In genomic region chr10:128773685-128774084, GRCm38 (mm10) we compare ENCODE assay signal across 13 mouse cellular contexts. TPM values are rescaled to one million over a fixed set of nuclear protein-coding genes. Genes with fewer than 3 reads are reported as not detected.
DNase-seq lines count a peak whose midpoint lies in the region; ATAC-seq and TF ChIP-seq lines count a peak whose summit lies in the region.
"Had no signal": no experiment of that assay in that cellular context is flagged by ENCODE, and none has a peak within 500 bp of the region (broad histone marks: within the 10 kb centered on the region; RNA-seq: fewer than 3 reads in every experiment).

No protein-coding gene starts in this region.

- DNase-seq in embryo, embryonic 10 days (ENCODE audit: low spot score), result peak; percentile 21
- no peak for DNase-seq in embryo, embryonic 9.5 days (ENCODE audit: extremely low spot score)
- no peak for DNase-seq in liver, embryonic 11.5 days (ENCODE audit: low spot score)
- no peak for DNase-seq in liver
- no peak for DNase-seq in Patski (ENCODE audit: low read depth, low spot score)
- DNase-seq in spleen, postnatal 14 days (ENCODE audit: low spot score in 2 of 2), result no peak
- no peak for DNase-seq in hindbrain, embryonic 10.5 days (ENCODE audit: low spot score)
- DNase-seq: adrenal gland, postnatal 10 days; cerebellum, adult 18-20 months; liver, embryonic 13.5 days had no signal

- H3K27me3 ChIP-seq in liver, embryonic 11.5 days (replicated peaks; ENCODE audit: control insufficient read depth, insufficient read depth, low read length), result no peaks in the 10 kb centered on the region
- H3K27me3 ChIP-seq in Patski, result no peaks in the 10 kb centered on the region
- no peaks in the 10 kb centered on the region for H3K27me3 ChIP-seq in hindbrain, embryonic 10.5 days (ENCODE audit: insufficient read depth, poor library complexity, severe bottlenecking)
- H3K27me3 ChIP-seq: hindbrain, embryonic 15.5 days; liver, embryonic 13.5 days had no signal

- POLR2A ChIA-PET in Patski (lab: Charles Lee), result interaction anchor here (0.7 kb wide), 1 partner anchor 171 kb away, joined by 3 read pairs; no protein-coding TSS in a partner anchor

- CTCF ChIA-PET in Patski (lab: Charles Lee), result interaction anchor here (1.1 to 2.2 kb wide), 4 partner anchors 11 to 29 kb away, joined by 3 to 9 read pairs (median 5); no protein-coding TSS in a partner anchor

- H3K4me2 ChIP-seq in liver, embryonic 11.5 days, result no peak overlapping the region
- H3K4me2 ChIP-seq: hindbrain, embryonic 15.5 days; liver, embryonic 13.5 days; midbrain, embryonic 11.5 days had no signal

- H3K36me3 ChIP-seq in liver, embryonic 11.5 days (ENCODE audit: control insufficient read depth, insufficient read depth, low read length), result no peaks in the 10 kb centered on the region
- no peaks in the 10 kb centered on the region for H3K36me3 ChIP-seq in hindbrain, embryonic 10.5 days
- H3K36me3 ChIP-seq: hindbrain, embryonic 15.5 days; liver, embryonic 13.5 days had no signal

- H3K9me3 ChIP-seq in liver, embryonic 11.5 days (ENCODE audit: control insufficient read depth, low read length), result no peaks in the 10 kb centered on the region
- H3K9me3 ChIP-seq in hindbrain, embryonic 10.5 days, result no peaks in the 10 kb centered on the region
- H3K9me3 ChIP-seq: hindbrain, embryonic 15.5 days; liver, embryonic 13.5 days had no signal

- in situ Hi-C loops in Patski (cut with MboI; ENCODE audit: low pct_unique_long_range_greater_than_20kb), result no loop called here

- no peak overlapping the region for H3K27ac ChIP-seq in liver, embryonic 11.5 days (ENCODE audit: low read depth, low read length)
- H3K27ac ChIP-seq in hindbrain, embryonic 10.5 days, result no peak overlapping the region
- H3K27ac ChIP-seq: hindbrain, embryonic 15.5 days; liver, embryonic 13.5 days had no signal

- ATAC-seq in liver, embryonic 11.5 days (replicated peaks; ENCODE audit: low FRiP score), result 0 out of 2 replicates have a peak, but pooled peaks have one; percentile 37
- no peak for ATAC-seq in Patski
- peak; percentile 54 for ATAC-seq in megakaryocyte, adult 5-6 weeks (ENCODE audit: poor library complexity, severe bottlenecking)

- H3K9ac ChIP-seq in liver, embryonic 11.5 days (ENCODE audit: low read depth, low read length), result no peak overlapping the region
- H3K9ac ChIP-seq: hindbrain, embryonic 15.5 days; liver, embryonic 13.5 days had no signal

- peaks cover 3% of the 10 kb centered on the region; the same call in 1 of the 2 replicates for H3K4me1 ChIP-seq in liver, embryonic 11.5 days (replicated peaks; ENCODE audit: control insufficient read depth, insufficient read depth, low read length)
- H3K4me1 ChIP-seq in hindbrain, embryonic 10.5 days (replicated peaks), result 0 out of 2 replicates have a peak, but pooled peaks cover 1% of the 10 kb centered on the region
- H3K4me1 ChIP-seq: hindbrain, embryonic 15.5 days had no signal

- 25% methylated on average over 5 of the region's 5 CpGs for WGBS in liver, embryonic 11.5 days
- 32% methylated on average over 5 of the region's 5 CpGs for WGBS in hindbrain, embryonic 10.5 days

- peak; percentile 42 for TF ChIP-seq CTCF in Patski (IDR thresholded peaks at IDR 0.05)

- no peak overlapping the region for H3K4me3 ChIP-seq in liver, embryonic 11.5 days (ENCODE audit: low read depth, low read length)
- H3K4me3 ChIP-seq in hindbrain, embryonic 10.5 days, result no peak overlapping the region
- H3K4me3 ChIP-seq: hindbrain, embryonic 15.5 days; liver, embryonic 13.5 days had no signal

RNA-seq across cellular contexts. Expression of gene Mmp19, which starts 17.0 kb away (rescaled TPM):
- polyA plus RNA-seq in liver, embryonic 11.5 days (2014; fragmentation: Nextera tagmentation; extraction: Ambion mirVana), result 9.2 and 10.2 TPM in 2 replicates
- polyA plus RNA-seq in Patski (2021), result 18.6 TPM
- 4.4 and 4.5 TPM in 2 replicates for total RNA-seq in megakaryocyte, adult 5-6 weeks (2015)
- total RNA-seq in megakaryocyte, adult 5-6 weeks (2017), result 10.9 and 12.7 TPM in 2 replicates
- polyA plus RNA-seq in hindbrain, embryonic 10.5 days (2016; fragmentation: Nextera tagmentation; extraction: Ambion mirVana), result 0.36 and 0.39 TPM in 2 replicates

RNA-seq across cellular contexts. Expression of gene Pym1, which starts 26.0 kb away (rescaled TPM):
- 40.1 and 42.1 TPM in 2 replicates for polyA plus RNA-seq in liver, embryonic 11.5 days (2014; fragmentation: Nextera tagmentation; extraction: Ambion mirVana)
- polyA plus RNA-seq in Patski (2021), result 37.8 TPM
- 22.0 and 25.0 TPM in 2 replicates for total RNA-seq in megakaryocyte, adult 5-6 weeks (2015)
- 37.1 and 43.4 TPM in 2 replicates for total RNA-seq in megakaryocyte, adult 5-6 weeks (2017)
- 54.7 and 62.2 TPM in 2 replicates for polyA plus RNA-seq in hindbrain, embryonic 10.5 days (2016; fragmentation: Nextera tagmentation; extraction: Ambion mirVana)

RNA-seq across cellular contexts. Expression of gene Dgka, which starts 29.0 kb away (rescaled TPM):
- 4.6 and 5.5 TPM in 2 replicates for polyA plus RNA-seq in liver, embryonic 11.5 days (2014; fragmentation: Nextera tagmentation; extraction: Ambion mirVana)
- 9.9 TPM for polyA plus RNA-seq in Patski (2021)
- 35.0 and 37.6 TPM in 2 replicates for total RNA-seq in megakaryocyte, adult 5-6 weeks (2015)
- 31.5 and 32.6 TPM in 2 replicates for total RNA-seq in megakaryocyte, adult 5-6 weeks (2017)
- 4.1 and 4.4 TPM in 2 replicates for polyA plus RNA-seq in hindbrain, embryonic 10.5 days (2016; fragmentation: Nextera tagmentation; extraction: Ambion mirVana)

RNA-seq across cellular contexts. Expression of gene Dnajc14, which starts 30.2 kb away (rescaled TPM):
- 32.5 and 34.1 TPM in 2 replicates for polyA plus RNA-seq in liver, embryonic 11.5 days (2014; fragmentation: Nextera tagmentation; extraction: Ambion mirVana)
- 81.8 TPM for polyA plus RNA-seq in Patski (2021)
- total RNA-seq in megakaryocyte, adult 5-6 weeks (2015), result 29.1 and 35.9 TPM in 2 replicates
- 58.3 and 61.3 TPM in 2 replicates for total RNA-seq in megakaryocyte, adult 5-6 weeks (2017)
- polyA plus RNA-seq in hindbrain, embryonic 10.5 days (2016; fragmentation: Nextera tagmentation; extraction: Ambion mirVana), result 50.4 and 56.0 TPM in 2 replicates

RNA-seq across cellular contexts. Expression of gene Tmem198b, which starts 30.5 kb away (rescaled TPM):
- polyA plus RNA-seq in liver, embryonic 11.5 days (2014; fragmentation: Nextera tagmentation; extraction: Ambion mirVana), result 8.1 and 8.8 TPM in 2 replicates
- 26.7 TPM for polyA plus RNA-seq in Patski (2021)
- total RNA-seq in megakaryocyte, adult 5-6 weeks (2015), result 4.5 and 6.5 TPM in 2 replicates
- 3.9 and 4.0 TPM in 2 replicates for total RNA-seq in megakaryocyte, adult 5-6 weeks (2017)
- 19.1 and 23.3 TPM in 2 replicates for polyA plus RNA-seq in hindbrain, embryonic 10.5 days (2016; fragmentation: Nextera tagmentation; extraction: Ambion mirVana)
